Mouse (Mus musculus): ENCODE results near the gene Cep85l. TPM values are rescaled to one million over a fixed set of nuclear protein-coding genes. Genes with fewer than 3 reads are reported as not detected.

Cep85l gene
- polyA plus RNA-seq, 1 experiment from 2014 or later, result 1.5 TPM

DNA sequence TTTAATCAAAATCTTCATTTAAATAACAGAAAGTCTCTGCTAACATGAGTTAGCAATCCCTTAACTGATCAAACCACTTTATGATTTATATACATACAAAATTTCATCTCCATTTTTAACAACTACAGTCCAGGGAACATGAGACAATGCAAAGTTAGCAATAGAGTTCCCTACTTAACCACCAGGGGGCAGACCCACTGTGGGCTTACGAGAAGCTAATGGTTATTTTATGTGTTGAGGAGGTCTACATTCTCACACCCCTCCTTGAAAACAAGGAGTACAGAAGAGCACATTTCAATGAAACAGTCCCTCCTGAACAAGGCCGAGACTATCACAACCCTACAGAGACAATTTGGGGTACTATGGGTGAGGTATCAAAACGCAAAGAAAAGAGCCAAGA is 33.2 kb downstream of the Cep85l start:
- H3K4me1 ChIP-seq (replicated peaks; ENCODE audit: control insufficient read depth, insufficient read depth, low read length), result no peaks in the 10 kb centered on the region
- no peaks in the 10 kb centered on the region for H3K27me3 ChIP-seq (replicated peaks; ENCODE audit: control insufficient read depth, insufficient read depth, low read length)
- no peak overlapping the region for H3K4me3 ChIP-seq (ENCODE audit: low read depth, low read length)
- TF ChIP-seq CTCF (IDR thresholded peaks at IDR 0.05; ENCODE audit: low read depth), result peak; percentile 90
- H3K27ac ChIP-seq (ENCODE audit: low read depth, low read length), result no peak overlapping the region
- H3K4me2 ChIP-seq (replicated peaks; ENCODE audit: low read depth), result no peak overlapping the region
- peaks cover 6% of the 10 kb centered on the region; the same call in 1 of the 2 replicates for H3K36me3 ChIP-seq (ENCODE audit: control insufficient read depth, insufficient read depth)
- WGBS, result 51% methylated on average over 3 of the region's 3 CpGs
- no peaks in the 10 kb centered on the region for H3K9me3 ChIP-seq (ENCODE audit: control insufficient read depth)
- no peak for ATAC-seq
- H3K9ac ChIP-seq (ENCODE audit: low read depth, low read length), result no peak overlapping the region

DNA sequence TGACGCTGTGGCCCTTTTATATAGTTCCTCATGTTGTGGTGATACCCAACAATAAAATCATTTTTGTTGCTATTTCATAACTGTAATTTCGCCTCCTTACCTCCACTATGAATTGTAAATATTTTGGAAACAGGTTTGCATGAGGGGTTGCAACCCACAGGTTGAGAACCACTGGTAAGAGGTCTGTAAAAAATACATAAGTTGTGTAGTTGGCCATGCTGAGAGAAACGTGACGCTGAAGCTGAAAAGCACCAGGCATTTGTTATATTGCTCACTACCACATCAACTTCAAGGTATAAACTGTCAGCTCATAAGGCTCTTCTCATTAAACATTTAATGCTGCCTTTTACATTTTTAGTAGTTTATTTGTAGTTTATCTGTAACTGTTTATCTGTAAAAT is 34.2 kb downstream of the Cep85l start:
- Histone ChIP-seq H3K36me3 (ENCODE audit: control insufficient read depth, insufficient read depth) (peaks cover 6% of the 10 kb centered on the region; the same call in 1 of the 2 replicates), H3K4me3 (ENCODE audit: low read depth, low read length) (no peak overlapping the region), H3K4me2 (replicated peaks; ENCODE audit: low read depth) (no peak overlapping the region), H3K4me1 (replicated peaks; ENCODE audit: control insufficient read depth, insufficient read depth, low read length) (no peaks in the 10 kb centered on the region), H3K9me3 (ENCODE audit: control insufficient read depth) (no peaks in the 10 kb centered on the region), H3K27ac (ENCODE audit: low read depth, low read length) (no peak overlapping the region), H3K27me3 (replicated peaks; ENCODE audit: control insufficient read depth, insufficient read depth, low read length) (no peaks in the 10 kb centered on the region), H3K9ac (ENCODE audit: low read depth, low read length) (no peak overlapping the region)
- WGBS, result 82% methylated on average over 4 of the region's 4 CpGs
- no peak for ATAC-seq
- TF ChIP-seq CTCF (IDR thresholded peaks at IDR 0.05; ENCODE audit: low read depth), result no peak

DNA sequence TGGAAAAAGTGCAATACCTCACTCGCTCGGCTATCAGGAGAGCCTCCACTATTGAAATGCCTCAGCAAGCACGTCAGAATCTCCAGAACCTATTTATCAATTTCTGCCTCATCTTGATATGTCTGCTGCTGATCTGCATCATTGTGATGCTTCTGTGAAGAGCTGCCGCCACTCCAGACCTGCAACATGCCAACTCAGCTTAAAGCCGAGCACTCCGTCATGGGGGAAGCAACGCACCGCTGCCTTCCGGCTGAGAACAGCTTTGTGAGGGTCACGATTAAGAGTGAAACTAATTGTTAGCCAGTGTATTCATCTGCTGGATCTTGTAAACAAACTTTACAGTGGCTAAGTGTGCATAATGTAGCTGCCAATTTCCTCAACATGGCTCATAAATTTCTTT is 35.9 kb downstream of the Cep85l start:
- no peak for ATAC-seq
- H3K9ac ChIP-seq (ENCODE audit: low read depth, low read length), result no peak overlapping the region
- no peak overlapping the region for H3K4me2 ChIP-seq (replicated peaks; ENCODE audit: low read depth)
- no peaks in the 10 kb centered on the region for H3K9me3 ChIP-seq (ENCODE audit: control insufficient read depth)
- no peaks in the 10 kb centered on the region for H3K4me1 ChIP-seq (replicated peaks; ENCODE audit: control insufficient read depth, insufficient read depth, low read length)
- H3K4me3 ChIP-seq (ENCODE audit: low read depth, low read length), result no peak overlapping the region
- no peak overlapping the region for H3K27ac ChIP-seq (ENCODE audit: low read depth, low read length)
- H3K36me3 ChIP-seq (ENCODE audit: control insufficient read depth, insufficient read depth), result peaks cover 4% of the 10 kb centered on the region; the same call in 1 of the 2 replicates
- 56% methylated on average over 10 of the region's 10 CpGs for WGBS
- no peaks in the 10 kb centered on the region for H3K27me3 ChIP-seq (replicated peaks; ENCODE audit: control insufficient read depth, insufficient read depth, low read length)
- no peak for TF ChIP-seq CTCF (IDR thresholded peaks at IDR 0.05; ENCODE audit: low read depth)

- H3K27me3 ChIP-seq (replicated peaks; ENCODE audit: control insufficient read depth, insufficient read depth, low read length), result no peaks in the 10 kb centered on the region
- no peaks in the 10 kb centered on the region for H3K36me3 ChIP-seq (ENCODE audit: control insufficient read depth, insufficient read depth)
- no peak for ATAC-seq
- H3K4me2 ChIP-seq (replicated peaks; ENCODE audit: low read depth), result no peak overlapping the region
- H3K27ac ChIP-seq (ENCODE audit: low read depth, low read length), result no peak overlapping the region
- H3K4me1 ChIP-seq (replicated peaks; ENCODE audit: control insufficient read depth, insufficient read depth, low read length), result no peaks in the 10 kb centered on the region
- H3K9me3 ChIP-seq (ENCODE audit: control insufficient read depth), result no peaks in the 10 kb centered on the region
- 49% methylated on average over 6 of the region's 6 CpGs for WGBS
- H3K4me3 ChIP-seq (ENCODE audit: low read depth, low read length), result no peak overlapping the region
- H3K9ac ChIP-seq (ENCODE audit: low read depth, low read length), result no peak overlapping the region
- TF ChIP-seq CTCF (IDR thresholded peaks at IDR 0.05; ENCODE audit: low read depth), result no peak
Measured at GRCm38 (mm10) chr10:53343384-53343783, 36.4 kb downstream of the Cep85l start.

GRCm38 (mm10) chr10:53342166-53342728 is 37.5 kb downstream of the Cep85l start:
- Histone ChIP-seq H3K36me3 (ENCODE audit: control insufficient read depth, insufficient read depth) (no peaks in the 10 kb centered on the region), H3K9ac (ENCODE audit: low read depth, low read length) (no peak overlapping the region), H3K27me3 (replicated peaks; ENCODE audit: control insufficient read depth, insufficient read depth, low read length) (no peaks in the 10 kb centered on the region), H3K9me3 (ENCODE audit: control insufficient read depth) (no peaks in the 10 kb centered on the region), H3K4me2 (replicated peaks; ENCODE audit: low read depth) (no peak overlapping the region), H3K4me1 (replicated peaks; ENCODE audit: control insufficient read depth, insufficient read depth, low read length) (no peaks in the 10 kb centered on the region), H3K27ac (ENCODE audit: low read depth, low read length) (no peak overlapping the region), H3K4me3 (ENCODE audit: low read depth, low read length) (no peak overlapping the region)
- no peak for TF ChIP-seq CTCF (IDR thresholded peaks at IDR 0.05; ENCODE audit: low read depth)
- ATAC-seq, result no peak
- 89% methylated on average over 9 of the region's 9 CpGs for WGBS

DNA sequence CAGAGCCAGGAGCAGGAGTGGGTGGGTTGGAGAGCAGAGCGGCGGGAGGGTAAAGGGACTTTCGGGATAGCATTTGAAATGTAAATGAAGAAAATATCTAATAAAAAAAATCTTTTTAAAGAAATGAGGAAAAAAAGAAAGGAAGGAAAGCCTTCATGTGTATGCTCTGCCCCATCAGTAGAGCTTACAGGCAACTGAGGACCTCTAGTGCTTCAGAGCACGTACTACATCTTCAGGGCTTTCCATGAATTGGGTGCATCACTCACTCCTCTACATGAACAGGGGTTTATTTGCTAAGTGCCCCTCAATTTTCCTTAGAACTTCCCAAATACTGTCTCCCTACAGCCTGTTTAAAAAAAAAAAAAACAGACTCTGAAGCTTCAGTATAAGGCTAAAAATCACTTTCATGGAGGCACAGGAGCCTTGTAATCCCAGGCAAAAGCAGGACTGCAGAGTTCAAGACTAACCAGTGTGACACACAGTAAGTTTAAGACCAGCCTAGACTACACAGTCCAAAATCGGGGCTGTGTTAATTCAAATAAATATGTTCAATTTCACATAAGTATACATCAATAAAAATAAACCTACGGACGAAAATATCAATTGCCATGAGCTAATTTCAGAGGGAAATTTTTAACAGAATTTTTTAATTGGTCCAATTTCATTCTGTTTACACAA is 38.3 kb downstream of the Cep85l start:
- Histone ChIP-seq H3K27ac (ENCODE audit: low read depth, low read length) (no peak overlapping the region), H3K4me3 (ENCODE audit: low read depth, low read length) (no peak overlapping the region), H3K9ac (ENCODE audit: low read depth, low read length) (no peak overlapping the region), H3K36me3 (ENCODE audit: control insufficient read depth, insufficient read depth) (no peaks in the 10 kb centered on the region), H3K4me1 (replicated peaks; ENCODE audit: control insufficient read depth, insufficient read depth, low read length) (no peaks in the 10 kb centered on the region), H3K4me2 (replicated peaks; ENCODE audit: low read depth) (no peak overlapping the region), H3K9me3 (ENCODE audit: control insufficient read depth) (no peaks in the 10 kb centered on the region), H3K27me3 (replicated peaks; ENCODE audit: control insufficient read depth, insufficient read depth, low read length) (no peaks in the 10 kb centered on the region)
- WGBS, result 83% methylated on average over 7 of the region's 7 CpGs
- no peak for ATAC-seq
- TF ChIP-seq CTCF (IDR thresholded peaks at IDR 0.05; ENCODE audit: low read depth), result peak; percentile 76

All from intestine, postnatal 0 days (tissue).